In the genomic region with DNA sequence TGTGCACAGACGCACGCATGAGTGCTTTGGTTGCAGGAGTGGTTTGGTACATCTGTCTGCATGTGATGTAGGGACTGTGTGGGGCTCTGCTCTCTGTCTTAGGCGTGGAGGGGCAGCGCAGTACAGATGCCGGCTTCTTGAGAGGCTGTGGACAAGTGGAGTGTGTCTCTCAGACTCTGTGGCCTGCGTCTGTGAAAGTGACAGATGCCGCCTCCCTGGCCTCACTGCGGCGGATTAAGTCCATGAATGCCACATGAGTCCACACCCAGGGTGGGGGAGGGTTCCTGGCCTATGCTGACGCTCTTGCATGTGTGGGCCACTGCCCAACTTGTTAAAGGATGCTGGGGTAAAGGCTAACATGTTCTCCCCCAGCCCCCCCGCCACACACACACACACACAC, we compare ENCODE assay signal across 14 mouse cellular contexts. TPM values are rescaled to one million over a fixed set of nuclear protein-coding genes. Genes with fewer than 3 reads are reported as not detected.
DNase-seq lines count a peak whose midpoint lies in the region; ATAC-seq and TF ChIP-seq lines count a peak whose summit lies in the region.
"Had no signal": no experiment of that assay in that cellular context is flagged by ENCODE, and none has a peak within 500 bp of the region (broad histone marks: within the 10 kb centered on the region; RNA-seq: fewer than 3 reads in every experiment).

No protein-coding gene starts in this region.

- ATAC-seq in embryonic facial prominence, embryonic 14.5 days (ENCODE audit: low read depth): no peak; the same call in 1 of the 2 replicates
- ATAC-seq in hindbrain, embryonic 13.5 days (ENCODE audit: low FRiP score): no peak
- 0 out of 2 replicates have a peak, but pooled peaks have one; percentile 16 for ATAC-seq in midbrain, embryonic 16.5 days
- ATAC-seq in intestine, postnatal 0 days: no peak
- ATAC-seq: liver, postnatal 0 days had no signal

- H3K9ac ChIP-seq in embryonic facial prominence, embryonic 14.5 days (ENCODE audit: low read depth, low read length): no peak overlapping the region
- peak overlapping the region; percentile 51 for H3K9ac ChIP-seq in hindbrain, embryonic 13.5 days
- no peak overlapping the region for H3K9ac ChIP-seq in midbrain, embryonic 16.5 days (ENCODE audit: low read depth, low read length)
- no peak overlapping the region for H3K9ac ChIP-seq in intestine, postnatal 0 days (ENCODE audit: low read depth, low read length)
- H3K9ac ChIP-seq: kidney, embryonic 15.5 days; liver, postnatal 0 days; stomach, embryonic 15.5 days had no signal

- no peak overlapping the region for H3K4me2 ChIP-seq in embryonic facial prominence, embryonic 14.5 days (ENCODE audit: low read depth, low read length)
- peak overlapping the region; percentile 41 for H3K4me2 ChIP-seq in hindbrain, embryonic 13.5 days
- peak overlapping the region; percentile 33; the same call in 1 of the 2 replicates for H3K4me2 ChIP-seq in midbrain, embryonic 16.5 days (ENCODE audit: low read length)
- H3K4me2 ChIP-seq in intestine, postnatal 0 days (replicated peaks; ENCODE audit: low read depth): no peak overlapping the region
- H3K4me2 ChIP-seq: heart, embryonic 11.5 days; kidney, embryonic 15.5 days; stomach, embryonic 15.5 days had no signal

- peaks cover 5% of the 10 kb centered on the region; the same call in 1 of the 2 replicates for H3K4me1 ChIP-seq in embryonic facial prominence, embryonic 14.5 days (ENCODE audit: control insufficient read depth, insufficient read depth, low read length)
- H3K4me1 ChIP-seq in hindbrain, embryonic 13.5 days (replicated peaks): peaks cover 79% of the 10 kb centered on the region
- peaks cover 35% of the 10 kb centered on the region for H3K4me1 ChIP-seq in midbrain, embryonic 16.5 days (ENCODE audit: control insufficient read depth, insufficient read depth, low read length)
- no peaks in the 10 kb centered on the region for H3K4me1 ChIP-seq in intestine, postnatal 0 days (replicated peaks; ENCODE audit: control insufficient read depth, insufficient read depth, low read length)

- H3K4me3 ChIP-seq in embryonic facial prominence, embryonic 14.5 days (ENCODE audit: low read depth, low read length): no peak overlapping the region
- 0 out of 2 replicates have a peak overlapping the region, but pooled peaks have one; percentile 12 for H3K4me3 ChIP-seq in hindbrain, embryonic 13.5 days
- H3K4me3 ChIP-seq in midbrain, embryonic 16.5 days (ENCODE audit: low read depth, low read length): no peak overlapping the region
- H3K4me3 ChIP-seq in intestine, postnatal 0 days (ENCODE audit: low read depth, low read length): no peak overlapping the region
- H3K4me3 ChIP-seq: kidney, embryonic 15.5 days; stomach, embryonic 15.5 days had no signal

- H3K9me3 ChIP-seq in embryonic facial prominence, embryonic 14.5 days (ENCODE audit: control insufficient read depth, low read length): no peaks in the 10 kb centered on the region
- no peaks in the 10 kb centered on the region for H3K9me3 ChIP-seq in hindbrain, embryonic 13.5 days
- no peaks in the 10 kb centered on the region for H3K9me3 ChIP-seq in midbrain, embryonic 16.5 days (replicated peaks; ENCODE audit: control insufficient read depth, low read length, poor library complexity, severe bottlenecking)
- no peaks in the 10 kb centered on the region for H3K9me3 ChIP-seq in intestine, postnatal 0 days (ENCODE audit: control insufficient read depth)
- H3K9me3 ChIP-seq: kidney, embryonic 15.5 days; stomach, embryonic 15.5 days had no signal

- H3K27me3 ChIP-seq in embryonic facial prominence, embryonic 14.5 days (replicated peaks; ENCODE audit: control insufficient read depth, insufficient read depth, low read length): peaks cover 37% of the 10 kb centered on the region
- 0 out of 2 replicates have a peak, but pooled peaks cover 9% of the 10 kb centered on the region for H3K27me3 ChIP-seq in hindbrain, embryonic 13.5 days
- H3K27me3 ChIP-seq in midbrain, embryonic 16.5 days (ENCODE audit: control insufficient read depth, insufficient read depth, low read depth, low read length): no peaks in the 10 kb centered on the region
- peaks cover 34% of the 10 kb centered on the region for H3K27me3 ChIP-seq in intestine, postnatal 0 days (replicated peaks; ENCODE audit: control insufficient read depth, insufficient read depth, low read length)

- DNase-seq in embryo, embryonic 10.5 days (ENCODE audit: low spot score): peak; percentile 47
- no peak for DNase-seq in embryo, embryonic 9.5 days (ENCODE audit: extremely low spot score)
- DNase-seq in embryonic facial prominence, embryonic 14.5 days (ENCODE audit: low spot score): peak; percentile 39
- DNase-seq in liver: no peak
- no peak for DNase-seq in thymus, postnatal 0 days (ENCODE audit: low spot score)
- DNase-seq: heart, postnatal 4 days; liver, postnatal 0 days; right cerebral cortex, postnatal 4 days had no signal

- 49% methylated on average over 10 of the region's 11 CpGs for WGBS in embryonic facial prominence, embryonic 14.5 days
- 43% methylated on average over 10 of the region's 11 CpGs for WGBS in hindbrain, embryonic 13.5 days
- 11% methylated on average over 10 of the region's 11 CpGs for WGBS in midbrain, embryonic 16.5 days
- WGBS in intestine, postnatal 0 days: 63% methylated on average over 11 of the region's 11 CpGs

- TF ChIP-seq CTCF in intestine, postnatal 0 days (IDR thresholded peaks at IDR 0.05; ENCODE audit: low read depth): no peak

- H3K36me3 ChIP-seq in embryonic facial prominence, embryonic 14.5 days (ENCODE audit: control insufficient read depth, insufficient read depth, low read length): no peaks in the 10 kb centered on the region
- H3K36me3 ChIP-seq in hindbrain, embryonic 13.5 days: no peaks in the 10 kb centered on the region
- no peaks in the 10 kb centered on the region for H3K36me3 ChIP-seq in midbrain, embryonic 16.5 days (ENCODE audit: control insufficient read depth, insufficient read depth, low read length)
- no peaks in the 10 kb centered on the region for H3K36me3 ChIP-seq in intestine, postnatal 0 days (ENCODE audit: control insufficient read depth, insufficient read depth)
- H3K36me3 ChIP-seq: kidney, embryonic 15.5 days; stomach, embryonic 15.5 days had no signal

- H3K27ac ChIP-seq in embryonic facial prominence, embryonic 14.5 days (replicated peaks; ENCODE audit: low read depth, low read length): no peak overlapping the region
- H3K27ac ChIP-seq in hindbrain, embryonic 13.5 days: peak overlapping the region; percentile 99
- no peak overlapping the region for H3K27ac ChIP-seq in midbrain, embryonic 16.5 days (ENCODE audit: low read length)
- no peak overlapping the region for H3K27ac ChIP-seq in intestine, postnatal 0 days (ENCODE audit: low read depth, low read length)
- H3K27ac ChIP-seq: kidney, embryonic 15.5 days; stomach, embryonic 15.5 days had no signal

RNA-seq across cellular contexts. Expression of gene Pou2f2, which starts 5.2 kb away (rescaled TPM):
- 1.5 TPM in 2 replicates for polyA plus RNA-seq in embryonic facial prominence, embryonic 14.5 days (2014; fragmentation: Nextera tagmentation; extraction: Ambion mirVana)
- polyA plus RNA-seq in hindbrain, embryonic 13.5 days (2015; fragmentation: Nextera tagmentation; extraction: Ambion mirVana): 33.2 and 39.7 TPM in 2 replicates
- 42.9 and 56.4 TPM in 2 replicates for polyA plus RNA-seq in midbrain, embryonic 16.5 days (2015; fragmentation: Nextera tagmentation; extraction: Ambion mirVana)
- 1.5 and 1.9 TPM in 2 replicates for polyA plus RNA-seq in thymus, postnatal 0 days (2015; fragmentation: Nextera tagmentation; extraction: Ambion mirVana)
- 0.53 and 0.72 TPM in 2 replicates for polyA plus RNA-seq in intestine, postnatal 0 days (2015; fragmentation: Nextera tagmentation; extraction: Ambion mirVana)

RNA-seq across cellular contexts. Expression of gene Dedd2, which starts 46.1 kb away (rescaled TPM):
- polyA plus RNA-seq in embryonic facial prominence, embryonic 14.5 days (2014; fragmentation: Nextera tagmentation; extraction: Ambion mirVana): 8.3 and 9.4 TPM in 2 replicates
- 14.0 and 15.4 TPM in 2 replicates for polyA plus RNA-seq in hindbrain, embryonic 13.5 days (2015; fragmentation: Nextera tagmentation; extraction: Ambion mirVana)
- polyA plus RNA-seq in midbrain, embryonic 16.5 days (2015; fragmentation: Nextera tagmentation; extraction: Ambion mirVana): 14.1 and 14.6 TPM in 2 replicates
- polyA plus RNA-seq in thymus, postnatal 0 days (2015; fragmentation: Nextera tagmentation; extraction: Ambion mirVana): 28.4 and 32.8 TPM in 2 replicates
- polyA plus RNA-seq in intestine, postnatal 0 days (2015; fragmentation: Nextera tagmentation; extraction: Ambion mirVana): 14.8 and 15.8 TPM in 2 replicates

RNA-seq across cellular contexts. Expression of gene Zfp526, which starts 46.9 kb away (rescaled TPM):
- 4.1 and 4.4 TPM in 2 replicates for polyA plus RNA-seq in embryonic facial prominence, embryonic 14.5 days (2014; fragmentation: Nextera tagmentation; extraction: Ambion mirVana)
- polyA plus RNA-seq in hindbrain, embryonic 13.5 days (2015; fragmentation: Nextera tagmentation; extraction: Ambion mirVana): 1.6 and 1.9 TPM in 2 replicates
- 1.7 TPM in 2 replicates for polyA plus RNA-seq in midbrain, embryonic 16.5 days (2015; fragmentation: Nextera tagmentation; extraction: Ambion mirVana)
- 2.7 and 3.1 TPM in 2 replicates for polyA plus RNA-seq in thymus, postnatal 0 days (2015; fragmentation: Nextera tagmentation; extraction: Ambion mirVana)
- polyA plus RNA-seq in intestine, postnatal 0 days (2015; fragmentation: Nextera tagmentation; extraction: Ambion mirVana): 1.1 and 1.3 TPM in 2 replicates

Comparison
In these comparisons a context has a peak if more than half of its experiments do, and no peak if none do; other contexts are left out.
1. DNase-seq: peak in embryo, embryonic 10.5 days (single experiment) and embryonic facial prominence, embryonic 14.5 days (single experiment); none in embryo, embryonic 9.5 days (single experiment), liver (single experiment) and thymus, postnatal 0 days (single experiment).
2. H3K4me2 ChIP-seq: peak in hindbrain, embryonic 13.5 days (single experiment) and midbrain, embryonic 16.5 days (single experiment); none in embryonic facial prominence, embryonic 14.5 days (single experiment) and intestine, postnatal 0 days (single experiment).
3. RNA of gene Pou2f2, which starts 5.2 kb away (polyA plus RNA-seq): 42.9 to 56.4 TPM in midbrain, embryonic 16.5 days and 33.2 to 39.7 TPM in hindbrain, embryonic 13.5 days; 1.5 TPM in embryonic facial prominence, embryonic 14.5 days, 1.5 to 1.9 TPM in thymus, postnatal 0 days and 0.53 to 0.72 TPM in intestine, postnatal 0 days; every median in the first group is over 10 times any median in the second.